Mouse (Mus musculus): Measurements from ENCODE around the gene Rftn1. TPM values are rescaled to one million over a fixed set of nuclear protein-coding genes. Genes with fewer than 3 reads are reported as not detected.
A peak's percentile ranks its signal among the peaks of the same experiment; 100 is the strongest.

Rftn1 gene
- polyA plus RNA-seq, 1 experiment = 67.4 TPM

DNA sequence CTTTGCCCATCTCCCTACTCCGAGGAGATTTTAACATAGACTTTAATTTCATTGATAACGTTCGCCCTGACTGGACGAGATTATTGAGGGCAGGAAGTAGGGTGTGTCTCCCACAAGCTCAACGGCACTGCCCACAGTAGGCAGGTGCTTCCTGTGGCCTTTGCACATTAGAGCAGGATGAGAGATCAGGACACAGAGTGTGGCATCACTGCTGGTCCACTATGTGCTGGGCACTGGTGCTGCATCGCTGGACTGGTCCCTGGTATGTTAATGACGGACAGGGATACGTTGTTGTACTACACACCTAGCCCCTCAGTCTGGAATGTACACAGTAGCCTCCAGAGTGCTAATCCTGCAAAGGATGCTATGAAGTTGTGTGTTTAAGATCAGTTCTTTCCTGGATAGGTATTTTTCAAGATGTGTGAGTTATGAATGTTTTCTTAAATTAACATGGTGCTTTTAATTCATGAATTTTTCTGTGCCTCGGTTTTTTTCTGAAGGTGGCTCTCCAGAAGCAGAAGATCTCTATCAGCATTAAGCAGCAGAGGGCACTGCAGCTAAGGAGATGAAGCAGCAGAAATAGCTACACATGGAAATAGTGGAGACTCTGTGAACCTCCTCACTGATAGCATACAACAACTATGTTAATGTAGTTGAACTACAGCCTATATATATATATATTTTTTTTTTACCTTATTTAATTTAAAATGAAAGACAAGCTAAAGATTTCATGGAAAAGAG is 221.8 kb downstream of the Rftn1 start:
- peak; percentile 34 to 66 for DNase-seq (ENCODE audit: low read depth in 1 of 2, low spot score in 2 of 2)
- Histone ChIP-seq H3K27me3 (ENCODE audit: control insufficient read depth, insufficient read depth, low read length) (no peaks in the 10 kb centered on the region), H3K36me3 (ENCODE audit: control insufficient read depth, insufficient read depth, low read length) (no peaks in the 10 kb centered on the region), H3K27ac (ENCODE audit: insufficient read depth, low read length) (no peak overlapping the region), H3K4me1 (ENCODE audit: control insufficient read depth, insufficient read depth, insufficient read length) (peaks cover 8% of the 10 kb centered on the region; the same call in 1 of the 2 replicates), H3K4me3 (ENCODE audit: extremely low read depth, insufficient read depth, insufficient read length) (no peak overlapping the region)
- TF ChIP-seq POLR2A (IDR thresholded peaks at IDR 0.05; ENCODE audit: low read depth, low read length) (no peak), CTCF (IDR thresholded peaks at IDR 0.05; ENCODE audit: extremely low read depth, insufficient read depth, insufficient read length, insufficient replicate concordance) (peak; percentile 41; the same call in 1 of the 2 replicates)
- WGBS = 11% methylated on average over 9 of the region's 9 CpGs

DNA sequence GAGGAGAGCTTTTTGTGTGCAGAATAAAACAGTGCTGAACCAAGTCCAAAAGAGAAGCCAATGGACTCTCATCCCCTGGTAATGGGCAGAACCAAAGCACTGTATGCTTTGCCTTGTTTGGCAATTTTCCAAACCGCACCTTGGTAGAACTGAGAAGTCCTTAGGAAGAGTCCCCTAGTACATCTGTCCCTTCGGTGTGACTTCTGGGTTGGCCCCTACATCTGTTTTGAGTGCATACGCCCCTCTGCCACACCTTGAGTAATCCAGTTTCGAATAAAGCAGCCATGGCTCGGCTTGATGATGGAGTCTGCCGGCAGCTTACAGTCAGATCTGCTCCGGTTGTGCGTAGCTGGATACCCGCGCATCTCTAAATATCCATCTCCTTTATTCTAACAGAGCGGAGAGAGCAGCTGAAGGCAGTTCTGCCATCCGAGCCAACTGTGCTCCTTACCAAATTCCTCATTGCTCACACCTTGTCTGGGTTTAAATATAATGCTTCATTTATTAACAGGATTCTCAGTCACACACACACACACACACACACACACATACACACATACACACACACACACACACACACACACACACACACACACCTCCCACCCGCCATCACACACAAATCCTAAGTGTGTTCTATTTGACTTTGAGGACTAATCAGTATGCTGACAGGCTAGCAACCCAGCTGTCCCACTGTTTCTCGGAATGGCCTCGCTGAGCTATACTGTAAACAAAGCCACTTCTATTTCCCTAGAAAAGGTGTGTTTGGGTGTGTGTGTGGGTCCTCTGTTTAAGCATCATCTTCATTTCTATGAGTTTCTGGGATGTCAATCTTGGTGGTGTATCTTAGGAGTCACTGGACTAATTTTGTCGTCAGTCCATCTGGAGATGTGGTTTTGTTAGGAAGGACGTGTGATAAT is 224.4 kb downstream of the Rftn1 start:
- Histone ChIP-seq H3K27ac (ENCODE audit: insufficient read depth, low read length) (no peak overlapping the region), H3K4me1 (ENCODE audit: control insufficient read depth, insufficient read depth, insufficient read length) (peaks cover 8% of the 10 kb centered on the region; the same call in 1 of the 2 replicates), H3K36me3 (ENCODE audit: control insufficient read depth, insufficient read depth, low read length) (no peaks in the 10 kb centered on the region), H3K27me3 (ENCODE audit: control insufficient read depth, insufficient read depth, low read length) (no peaks in the 10 kb centered on the region), H3K4me3 (ENCODE audit: extremely low read depth, insufficient read depth, insufficient read length) (no peak overlapping the region)
- TF ChIP-seq CTCF (IDR thresholded peaks at IDR 0.05; ENCODE audit: extremely low read depth, insufficient read depth, insufficient read length, insufficient replicate concordance) (no peak), POLR2A (IDR thresholded peaks at IDR 0.05; ENCODE audit: low read depth, low read length) (no peak)
- WGBS = 89% methylated on average over 17 of the region's 17 CpGs
- no peak for DNase-seq (ENCODE audit: low read depth in 1 of 2, low spot score in 2 of 2)

DNA sequence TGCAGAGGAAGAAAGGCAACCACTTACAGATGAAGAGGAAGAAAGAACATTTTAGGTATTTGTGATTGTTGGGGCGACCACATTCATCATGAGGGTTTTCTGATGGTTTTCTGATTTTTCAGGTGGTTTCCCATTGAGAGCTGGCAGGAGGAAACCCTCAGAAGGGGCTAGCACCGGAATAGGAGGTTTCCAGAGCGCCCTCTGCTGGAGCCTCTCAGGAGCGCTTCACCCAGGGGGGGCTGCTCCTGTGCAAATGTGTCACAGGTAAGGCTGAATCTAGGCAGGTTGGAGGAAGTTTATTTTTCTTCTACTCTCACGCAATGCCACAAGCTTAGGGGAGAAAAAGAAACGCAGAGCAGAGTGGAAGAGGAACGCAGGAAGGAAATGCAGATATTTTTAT is 225.4 kb downstream of the Rftn1 start:
- Histone ChIP-seq H3K27me3 (ENCODE audit: control insufficient read depth, insufficient read depth, low read length) (no peaks in the 10 kb centered on the region), H3K4me3 (ENCODE audit: extremely low read depth, insufficient read depth, insufficient read length) (no peak overlapping the region), H3K4me1 (ENCODE audit: control insufficient read depth, insufficient read depth, insufficient read length) (peaks cover 8% of the 10 kb centered on the region; the same call in 1 of the 2 replicates), H3K36me3 (ENCODE audit: control insufficient read depth, insufficient read depth, low read length) (no peaks in the 10 kb centered on the region), H3K27ac (ENCODE audit: insufficient read depth, low read length) (no peak overlapping the region)
- TF ChIP-seq POLR2A (IDR thresholded peaks at IDR 0.05; ENCODE audit: low read depth, low read length) (no peak), CTCF (IDR thresholded peaks at IDR 0.05; ENCODE audit: extremely low read depth, insufficient read depth, insufficient read length, insufficient replicate concordance) (peak; percentile 5; the same call in 1 of the 2 replicates)
- 73% methylated on average over 7 of the region's 7 CpGs for WGBS
- DNase-seq (ENCODE audit: low read depth in 1 of 2, low spot score in 2 of 2) = no peak

DNA sequence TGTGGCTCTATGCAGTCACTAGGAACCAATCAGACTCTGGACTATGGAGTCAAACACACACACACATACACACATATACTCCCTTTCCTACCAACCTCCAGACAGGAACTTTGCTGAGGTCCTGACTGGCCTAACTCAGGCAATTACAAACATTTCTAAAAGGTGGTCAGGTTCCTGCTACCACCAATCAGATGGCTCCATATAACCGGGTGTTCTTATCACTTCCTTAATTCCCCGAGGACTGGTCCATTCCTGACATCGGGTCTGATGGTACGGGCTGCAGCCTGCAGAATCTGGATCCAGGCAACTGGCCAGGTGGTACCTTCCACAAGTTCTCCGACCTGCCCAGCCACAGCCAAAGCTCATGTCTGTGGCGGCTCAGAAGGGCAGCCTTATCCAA is 226.0 kb downstream of the Rftn1 start:
- H3K4me3 ChIP-seq (ENCODE audit: extremely low read depth, insufficient read depth, insufficient read length) = no peak overlapping the region
- no peaks in the 10 kb centered on the region for H3K36me3 ChIP-seq (ENCODE audit: control insufficient read depth, insufficient read depth, low read length)
- peaks cover 8% of the 10 kb centered on the region; the same call in 1 of the 2 replicates for H3K4me1 ChIP-seq (ENCODE audit: control insufficient read depth, insufficient read depth, insufficient read length)
- no peak for TF ChIP-seq CTCF (IDR thresholded peaks at IDR 0.05; ENCODE audit: extremely low read depth, insufficient read depth, insufficient read length, insufficient replicate concordance)
- TF ChIP-seq POLR2A (IDR thresholded peaks at IDR 0.05; ENCODE audit: low read depth, low read length) = no peak
- WGBS = 92% methylated on average over 6 of the region's 6 CpGs
- H3K27ac ChIP-seq (ENCODE audit: insufficient read depth, low read length) = no peak overlapping the region
- no peaks in the 10 kb centered on the region for H3K27me3 ChIP-seq (ENCODE audit: control insufficient read depth, insufficient read depth, low read length)
- DNase-seq (ENCODE audit: low read depth in 1 of 2, low spot score in 2 of 2) = no peak

DNA sequence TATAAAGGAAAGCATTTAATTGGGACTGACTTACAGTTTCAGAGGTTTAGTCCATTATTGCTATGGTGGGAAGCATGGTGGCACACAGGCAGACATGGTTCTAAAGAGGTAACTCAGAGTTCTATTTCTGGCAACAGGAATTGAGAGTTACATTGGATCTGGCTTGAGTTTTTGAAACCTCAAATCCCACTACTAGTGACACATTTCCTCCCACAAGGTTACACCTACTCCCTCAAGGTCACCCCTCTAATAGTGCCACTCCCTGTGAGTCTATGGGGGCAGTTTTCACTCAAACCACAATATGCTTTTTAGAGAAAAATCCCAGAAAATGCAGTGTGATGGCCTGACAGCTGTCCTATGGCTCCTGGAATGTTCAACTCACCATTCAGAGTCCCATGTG is 231.5 kb downstream of the Rftn1 start:
- DNase-seq (ENCODE audit: low read depth in 1 of 2, low spot score in 2 of 2) = no peak
- Histone ChIP-seq H3K4me3 (ENCODE audit: extremely low read depth, insufficient read depth, insufficient read length) (no peak overlapping the region), H3K36me3 (ENCODE audit: control insufficient read depth, insufficient read depth, low read length) (no peaks in the 10 kb centered on the region), H3K27ac (ENCODE audit: insufficient read depth, low read length) (no peak overlapping the region), H3K27me3 (ENCODE audit: control insufficient read depth, insufficient read depth, low read length) (no peaks in the 10 kb centered on the region), H3K4me1 (ENCODE audit: control insufficient read depth, insufficient read depth, insufficient read length) (no peaks in the 10 kb centered on the region)
- TF ChIP-seq POLR2A (IDR thresholded peaks at IDR 0.05; ENCODE audit: low read depth, low read length) = no peak
- TF ChIP-seq CTCF (IDR thresholded peaks at IDR 0.05; ENCODE audit: extremely low read depth, insufficient read depth, insufficient read length, insufficient replicate concordance) = no peak

DNA sequence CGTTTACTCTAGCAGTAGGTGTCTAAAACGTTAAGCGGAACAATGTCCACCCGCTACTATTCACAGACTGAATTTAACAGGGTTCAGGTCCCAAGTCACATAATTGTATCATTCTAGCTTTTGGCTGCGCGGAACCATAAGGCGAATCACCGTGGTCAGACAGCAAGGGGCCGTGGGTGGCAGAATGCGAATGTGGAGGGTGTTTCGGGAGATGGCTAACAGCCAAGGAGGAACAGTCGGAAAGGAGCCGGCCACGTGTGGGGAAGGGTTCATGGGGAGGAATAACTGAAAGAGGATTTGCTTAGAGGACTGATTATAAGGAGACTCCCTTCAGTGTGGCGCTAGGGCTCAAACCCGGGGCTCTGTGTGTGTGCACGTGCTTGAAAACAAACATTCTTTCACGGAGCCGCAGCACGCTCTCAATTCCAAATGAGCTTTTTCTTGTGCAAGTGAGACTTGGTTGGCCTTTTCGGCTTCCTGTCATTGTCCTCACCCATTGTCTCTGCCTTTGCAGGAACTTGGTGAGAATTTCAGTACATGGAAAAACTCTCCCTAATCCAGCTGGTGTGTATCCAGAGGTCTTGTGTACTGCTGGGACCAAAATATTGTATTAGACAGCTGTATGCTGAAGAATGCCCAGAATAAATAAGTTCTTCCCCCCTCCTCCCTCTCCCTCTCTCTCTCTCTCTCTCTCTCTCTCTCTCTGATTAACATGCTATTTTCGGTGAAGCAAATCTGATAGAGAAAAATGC is 238.4 kb downstream of the Rftn1 start:
- H3K36me3 ChIP-seq (ENCODE audit: control insufficient read depth, insufficient read depth, low read length) = no peaks in the 10 kb centered on the region
- H3K27ac ChIP-seq (ENCODE audit: insufficient read depth, low read length) = no peak overlapping the region
- no peak for DNase-seq (ENCODE audit: low read depth in 1 of 2, low spot score in 2 of 2)
- H3K27me3 ChIP-seq (ENCODE audit: control insufficient read depth, insufficient read depth, low read length) = no peaks in the 10 kb centered on the region
- WGBS = 54% methylated on average over 22 of the region's 22 CpGs
- peak overlapping the region; percentile 14; the same call in 1 of the 2 replicates for H3K4me3 ChIP-seq (ENCODE audit: extremely low read depth, insufficient read depth, insufficient read length)
- no peaks in the 10 kb centered on the region for H3K4me1 ChIP-seq (ENCODE audit: control insufficient read depth, insufficient read depth, insufficient read length)
- TF ChIP-seq POLR2A (IDR thresholded peaks at IDR 0.05; ENCODE audit: low read depth, low read length) (no peak), CTCF (IDR thresholded peaks at IDR 0.05; ENCODE audit: extremely low read depth, insufficient read depth, insufficient read length, insufficient replicate concordance) (no peak)

All from spleen, adult 2 months (tissue).